Mouse (Mus musculus): Measurements from ENCODE around the gene Naaa. TPM values are rescaled to one million over a fixed set of nuclear protein-coding genes. Genes with fewer than 3 reads are reported as not detected.

Naaa gene
- total and polyA plus RNA-seq, 3 experiments: 14.5 to 16.2 (median 15.4) TPM

- Histone ChIP-seq H3K4me2 (ENCODE audit: insufficient read depth, low read depth, poor library complexity, severe bottlenecking) (no peak overlapping the region), H3K79me2 (replicated peaks; ENCODE audit: control insufficient read depth, extremely low read depth, insufficient read depth, poor library complexity, severe bottlenecking) (no peaks in the 10 kb centered on the region), H3K4me3 (replicated peaks in 1 of 3; ENCODE audit: low read depth in 2 of 3, low read length in 2 of 3, poor library complexity in 1 of 3) (no peak overlapping the region), H3K9me3 (replicated peaks; ENCODE audit: low read length) (no peaks in the 10 kb centered on the region), H3K36me3 (replicated peaks in 1 of 2; ENCODE audit: control insufficient read depth in 1 of 2, insufficient read depth in 1 of 2, low read length in 1 of 2) (no peaks in the 10 kb centered on the region), H3K27ac (ENCODE audit: insufficient read depth, low read depth) (no peak overlapping the region), H3K27me3 (replicated peaks) (no peaks in the 10 kb centered on the region), H3K4me1 (ENCODE audit: control insufficient read depth in 1 of 2, insufficient read depth in 2 of 2) (peaks cover 5 to 34% of the 10 kb centered on the region in 2 experiments), H3K9ac (ENCODE audit: insufficient read depth, low read depth) (no peak overlapping the region)
- no peak for DNase-seq (ENCODE audit: extremely low read depth)
- in situ Hi-C loops (cut with MboI; ENCODE audit: low pct_ligation_motif_present, low pct_unique_long_range_greater_than_20kb, low sequenced_read_pairs): loop anchor here (10.0 kb wide), 1 partner anchor 49 kb away; no protein-coding TSS in a partner anchor
- dilution Hi-C loops (cut with MboI; ENCODE audit: extremely low pct_ligation_motif_present, extremely low pct_unique_long_range_greater_than_20kb, low sequenced_read_pairs): no loop called here
- no peak for TF ChIP-seq SIN3A (IDR thresholded peaks at IDR 0.05; ENCODE audit: low read length)
These were observed 44.6 kb downstream of the Naaa start for GRCm38 (mm10) chr5:92233366-92233765.

- Histone ChIP-seq H3K4me2 (ENCODE audit: insufficient read depth, low read depth, poor library complexity, severe bottlenecking) (0 out of 2 replicates have a peak overlapping the region, but pooled peaks have one; percentile 5), H3K9me3 (replicated peaks; ENCODE audit: low read length) (no peaks in the 10 kb centered on the region), H3K36me3 (replicated peaks in 1 of 2; ENCODE audit: control insufficient read depth in 1 of 2, insufficient read depth in 1 of 2, low read length in 1 of 2) (peaks cover 0 to 5% of the 10 kb centered on the region in 2 experiments), H3K4me1 (ENCODE audit: control insufficient read depth in 1 of 2, insufficient read depth in 2 of 2) (peaks cover 12 to 45% of the 10 kb centered on the region in 2 experiments), H3K79me2 (replicated peaks; ENCODE audit: control insufficient read depth, extremely low read depth, insufficient read depth, poor library complexity, severe bottlenecking) (no peaks in the 10 kb centered on the region), H3K27ac (ENCODE audit: insufficient read depth, low read depth) (no peak overlapping the region), H3K9ac (ENCODE audit: insufficient read depth, low read depth) (no peak overlapping the region), H3K27me3 (replicated peaks) (no peaks in the 10 kb centered on the region), H3K4me3 (replicated peaks in 1 of 3; ENCODE audit: low read depth in 2 of 3, low read length in 2 of 3, poor library complexity in 1 of 3) (peak overlapping the region in 1 of 3 experiments; percentile 16)
- 0 out of 2 replicates have a peak, but pooled peaks have one; percentile 20 for TF ChIP-seq ETS1 (conservative IDR thresholded peaks at IDR 0.05; ENCODE audit: low read depth, low read length)
- no peak for TF ChIP-seq TCF12 (IDR thresholded peaks at IDR 0.05; ENCODE audit: low read depth, low read length)
- peak; percentile 38; the same call in 1 of the 2 replicates for TF ChIP-seq USF2 (conservative IDR thresholded peaks at IDR 0.05; ENCODE audit: low read depth, low read length)
- peak; percentile 76 for TF ChIP-seq BHLHE40 (IDR thresholded peaks at IDR 0.05; ENCODE audit: low read depth, low read length)
- TF ChIP-seq MAX (IDR thresholded peaks at IDR 0.05; ENCODE audit: low read length): peak; percentile 52; the same call in 1 of the 2 replicates
- peak; percentile 34 for TF ChIP-seq USF1 (IDR thresholded peaks at IDR 0.05; ENCODE audit: low read depth, low read length)
- no peak for TF ChIP-seq NELFE (IDR thresholded peaks at IDR 0.05; ENCODE audit: low read depth, low read length)
- TF ChIP-seq ZNF384 (IDR thresholded peaks at IDR 0.05; ENCODE audit: low read depth, low read length): no peak
- no peak for TF ChIP-seq GABPA (IDR thresholded peaks at IDR 0.05; ENCODE audit: insufficient replicate concordance, low read depth, low read length)
- DNase-seq (ENCODE audit: extremely low read depth): peak; percentile 46
- in situ Hi-C loops (cut with MboI; ENCODE audit: low pct_ligation_motif_present, low pct_unique_long_range_greater_than_20kb, low sequenced_read_pairs) (loop anchor here (10.0 kb wide), 1 partner anchor 47 kb away; no protein-coding TSS in a partner anchor), dilution Hi-C loops (cut with MboI; ENCODE audit: extremely low pct_ligation_motif_present, extremely low pct_unique_long_range_greater_than_20kb, low sequenced_read_pairs) (no loop called here)
These were observed 46.1 kb downstream of the Naaa start for GRCm38 (mm10) chr5:92231836-92232235.

GRCm38 (mm10) chr5:92230306-92230705, 47.7 kb downstream of the Naaa start:
- peak; percentile 73 for DNase-seq (ENCODE audit: extremely low read depth)
- TF ChIP-seq TCF12 (IDR thresholded peaks at IDR 0.05; ENCODE audit: low read depth, low read length): peak; percentile 73; the same call in 1 of the 2 replicates
- no peak for TF ChIP-seq ELF1 (IDR thresholded peaks at IDR 0.05; ENCODE audit: low read depth, low read length)
- no peak for TF ChIP-seq ZC3H11A (IDR thresholded peaks at IDR 0.05; ENCODE audit: low read depth, low read length)
- 0 out of 2 replicates have a peak, but pooled peaks have one; percentile 20 for TF ChIP-seq BHLHE40 (IDR thresholded peaks at IDR 0.05; ENCODE audit: low read depth, low read length)
- peak; percentile 15; the same call in 1 of the 2 replicates for TF ChIP-seq EP300 (IDR thresholded peaks at IDR 0.05; ENCODE audit: low read length)
- TF ChIP-seq ETS1 (conservative IDR thresholded peaks at IDR 0.05; ENCODE audit: low read depth, low read length): peak; percentile 68
- 0 out of 2 replicates have a peak, but pooled peaks have one; percentile 30 for TF ChIP-seq POLR2A (IDR thresholded peaks at IDR 0.05; ENCODE audit: low read depth, low read length)
- TF ChIP-seq ZNF384 (IDR thresholded peaks at IDR 0.05; ENCODE audit: low read depth, low read length): no peak
- Histone ChIP-seq H3K4me2 (ENCODE audit: insufficient read depth, low read depth, poor library complexity, severe bottlenecking) (peak overlapping the region; percentile 69), H3K27ac (ENCODE audit: insufficient read depth, low read depth) (peak overlapping the region; percentile 73), H3K79me2 (replicated peaks; ENCODE audit: control insufficient read depth, extremely low read depth, insufficient read depth, poor library complexity, severe bottlenecking) (no peaks in the 10 kb centered on the region), H3K9me3 (replicated peaks; ENCODE audit: low read length) (no peaks in the 10 kb centered on the region), H3K4me3 (replicated peaks in 1 of 3; ENCODE audit: low read depth in 2 of 3, low read length in 2 of 3, poor library complexity in 1 of 3) (peak overlapping the region in 2 of 3 experiments; percentile 26 to 31), H3K36me3 (replicated peaks in 1 of 2; ENCODE audit: control insufficient read depth in 1 of 2, insufficient read depth in 1 of 2, low read length in 1 of 2) (peaks cover 0 to 12% of the 10 kb centered on the region in 2 experiments), H3K27me3 (replicated peaks) (no peaks in the 10 kb centered on the region), H3K9ac (ENCODE audit: insufficient read depth, low read depth) (peak overlapping the region; percentile 13; the same call in 1 of the 2 replicates), H3K4me1 (ENCODE audit: control insufficient read depth in 1 of 2, insufficient read depth in 2 of 2) (peaks cover 12 to 47% of the 10 kb centered on the region in 2 experiments)
- dilution Hi-C loops (cut with MboI; ENCODE audit: extremely low pct_ligation_motif_present, extremely low pct_unique_long_range_greater_than_20kb, low sequenced_read_pairs) (no loop called here), in situ Hi-C loops (cut with MboI; ENCODE audit: low pct_ligation_motif_present, low pct_unique_long_range_greater_than_20kb, low sequenced_read_pairs) (loop anchor here (10.0 kb wide), 1 partner anchor 46 kb away; no protein-coding TSS in a partner anchor)

Measured in CH12.LX (cell line).